Mouse (Mus musculus) 3134 (cell line): ENCODE measurements around the gene Olfr1184.
"Not testable (repeated sequence)": the region's sequence is repeated elsewhere in the genome, so short reads cannot be mapped to it uniquely, and the experiment has no call there.

ENCODE experiments used
- DNase-seq: peaks from one replicate; pipeline ENCODE4 v3.0.0-alpha.2; 2011; ENCODE audit warnings: low spot score; ENCODE audit not compliant: insufficient read length; ENCODE audit errors: extremely low read depth

Gene Olfr1184

GRCm38 (mm10) chr2:88483298-88483697, at the start of gene Olfr1184:
TSS of gene Olfr1184 (plus strand) at chr2:88483598.
- DNase-seq = no peak

GRCm38 (mm10) chr2:88449031-88449430, 34.4 kb upstream of the Olfr1184 start, which contains the start of gene Gm13757:
TSS of gene Gm13757 (minus strand) at chr2:88449131.
- no peak for DNase-seq

GRCm38 (mm10) chr2:88454567-88454966, 28.8 kb upstream of the Olfr1184 start, which contains the start of gene Olfr1183:
TSS of gene Olfr1183 (plus strand) at chr2:88454867.
- not testable (repeated sequence) for DNase-seq

- no peak for DNase-seq
Measured at GRCm38 (mm10) chr2:88493020-88493419, 9.6 kb downstream of the Olfr1184 start, which contains the start of gene Olfr1185-ps1. TSS of gene Olfr1185-ps1 (plus strand) at chr2:88493320.

- DNase-seq = no peak
Measured at GRCm38 (mm10) chr2:88518251-88518650, 34.9 kb downstream of the Olfr1184 start, which contains the start of gene Olfr1186. TSS of gene Olfr1186 (plus strand) at chr2:88518551.

DNA sequence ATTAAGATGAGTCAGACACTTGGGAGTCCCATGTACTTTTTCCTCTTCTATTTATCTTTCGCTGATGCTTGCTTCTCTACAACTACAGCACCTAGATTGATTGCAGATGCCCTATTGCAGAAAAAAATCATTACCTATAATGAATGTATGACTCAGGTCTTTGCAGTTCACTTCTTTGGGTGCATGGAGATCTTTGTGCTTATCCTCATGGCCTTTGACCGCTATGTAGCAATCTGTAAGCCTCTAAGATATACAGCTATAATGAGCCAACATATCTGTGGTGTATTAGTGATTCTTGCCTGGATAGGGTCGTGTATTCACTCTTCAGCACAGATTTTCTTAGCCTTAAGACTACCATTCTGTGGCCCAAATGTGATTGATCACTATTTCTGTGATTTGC, 42.3 kb downstream of the Olfr1184 start:
- DNase-seq = no peak
